Mouse (Mus musculus): Measurements from ENCODE around the gene Adam15. TPM values are rescaled to one million over a fixed set of nuclear protein-coding genes. Genes with fewer than 3 reads are reported as not detected.

The Adam15 gene
- polyA plus RNA-seq, 1 experiment from 2014 or later: 40.4 TPM

GRCm38 (mm10) chr3:89327371-89327870 is 22.4 kb downstream of the Adam15 start:
- peak overlapping the region; percentile 21; the same call in 1 of the 2 replicates for H3K9ac ChIP-seq
- no peak overlapping the region for H3K4me3 ChIP-seq
- peak overlapping the region; percentile 42 for H3K4me2 ChIP-seq (replicated peaks)
- no peaks in the 10 kb centered on the region for H3K36me3 ChIP-seq
- peaks cover 48% of the 10 kb centered on the region for H3K4me1 ChIP-seq
- ATAC-seq (ENCODE audit: low FRiP score, low read depth): 0 out of 2 replicates have a peak, but pooled peaks have one; percentile 1
- H3K27me3 ChIP-seq (replicated peaks): no peaks in the 10 kb centered on the region; the same call in 1 of the 2 replicates
- H3K9me3 ChIP-seq: no peaks in the 10 kb centered on the region
- H3K27ac ChIP-seq: peak overlapping the region; percentile 53; the same call in 1 of the 2 replicates
- WGBS: 26% methylated on average over 9 of the region's 9 CpGs

- Histone ChIP-seq H3K4me1 (peaks cover 45% of the 10 kb centered on the region), H3K36me3 (no peaks in the 10 kb centered on the region), H3K4me2 (replicated peaks) (no peak overlapping the region), H3K4me3 (no peak overlapping the region), H3K27me3 (replicated peaks) (no peaks in the 10 kb centered on the region; the same call in 1 of the 2 replicates), H3K9ac (no peak overlapping the region), H3K9me3 (no peaks in the 10 kb centered on the region), H3K27ac (no peak overlapping the region)
- 97% methylated on average over 8 of the region's 8 CpGs for WGBS
- ATAC-seq (ENCODE audit: low FRiP score, low read depth): no peak
Observed at GRCm38 (mm10) chr3:89325882-89326281, 23.9 kb downstream of the Adam15 start.

GRCm38 (mm10) chr3:89322514-89323165 is 27.2 kb downstream of the Adam15 start, which contains the start of gene Efna3:
Gene Efna3, minus strand, starts transcription at chr3:89322965.
- ATAC-seq (ENCODE audit: low FRiP score, low read depth): peak; percentile 24
- peak within 1 kb of the TSS; percentile 75 for H3K4me3 ChIP-seq
- no peaks in the 10 kb centered on the region for H3K36me3 ChIP-seq
- peak within 1 kb of the TSS; percentile 85 for H3K4me2 ChIP-seq (replicated peaks)
- under 1% methylated on average over 52 of the region's 53 CpGs for WGBS
- H3K9me3 ChIP-seq: no peaks in the 10 kb centered on the region
- H3K9ac ChIP-seq: peak within 1 kb of the TSS; percentile 91
- H3K27ac ChIP-seq: peak within 1 kb of the TSS; percentile 94
- peaks cover 58% of the 10 kb centered on the region for H3K4me1 ChIP-seq
- peaks cover 26% of the 10 kb centered on the region for H3K27me3 ChIP-seq (replicated peaks)

- Histone ChIP-seq H3K4me3 (peak overlapping the region; percentile 75), H3K9ac (peak overlapping the region; percentile 91), H3K9me3 (no peaks in the 10 kb centered on the region), H3K4me1 (peaks cover 58% of the 10 kb centered on the region), H3K27me3 (replicated peaks) (peaks cover 27% of the 10 kb centered on the region), H3K4me2 (replicated peaks) (peak overlapping the region; percentile 85), H3K27ac (peak overlapping the region; percentile 94), H3K36me3 (no peaks in the 10 kb centered on the region)
- WGBS: under 1% methylated on average over 14 of the region's 14 CpGs
- peak; percentile 7 for ATAC-seq (ENCODE audit: low FRiP score, low read depth)
Observed at GRCm38 (mm10) chr3:89322131-89322500, 27.7 kb downstream of the Adam15 start.

- H3K4me1 ChIP-seq: peaks cover 60% of the 10 kb centered on the region
- WGBS: under 1% methylated on average over 66 of the region's 66 CpGs
- peaks cover 28% of the 10 kb centered on the region for H3K27me3 ChIP-seq (replicated peaks)
- peak overlapping the region; percentile 85 for H3K4me2 ChIP-seq (replicated peaks)
- peak; percentile 45 for ATAC-seq (ENCODE audit: low FRiP score, low read depth)
- peak overlapping the region; percentile 75 for H3K4me3 ChIP-seq
- peak overlapping the region; percentile 91 for H3K9ac ChIP-seq
- H3K9me3 ChIP-seq: no peaks in the 10 kb centered on the region
- H3K36me3 ChIP-seq: no peaks in the 10 kb centered on the region
- H3K27ac ChIP-seq: peak overlapping the region; percentile 94
Observed at GRCm38 (mm10) chr3:89321183-89322130, 28.3 kb downstream of the Adam15 start.

- Histone ChIP-seq H3K36me3 (peaks cover 2% of the 10 kb centered on the region; the same call in 1 of the 2 replicates), H3K27me3 (replicated peaks) (peaks cover 36% of the 10 kb centered on the region), H3K9ac (peak overlapping the region; percentile 91), H3K4me2 (replicated peaks) (peak overlapping the region; percentile 85), H3K27ac (peak overlapping the region; percentile 94), H3K9me3 (no peaks in the 10 kb centered on the region), H3K4me1 (peaks cover 68% of the 10 kb centered on the region), H3K4me3 (peak overlapping the region; percentile 75)
- peak; percentile 44 for ATAC-seq (ENCODE audit: low FRiP score, low read depth)
- under 1% methylated on average over 41 of the region's 41 CpGs for WGBS
Observed at GRCm38 (mm10) chr3:89320581-89321182, 29.1 kb downstream of the Adam15 start.

GRCm38 (mm10) chr3:89319591-89320350 is 30.0 kb downstream of the Adam15 start:
- H3K27me3 ChIP-seq (replicated peaks): peaks cover 36% of the 10 kb centered on the region
- peak overlapping the region; percentile 46 for H3K27ac ChIP-seq
- peak overlapping the region; percentile 85 for H3K4me2 ChIP-seq (replicated peaks)
- peaks cover 77% of the 10 kb centered on the region for H3K4me1 ChIP-seq
- WGBS: 3% methylated on average over 58 of the region's 58 CpGs
- peak overlapping the region; percentile 75 for H3K4me3 ChIP-seq
- peak overlapping the region; percentile 91 for H3K9ac ChIP-seq
- H3K36me3 ChIP-seq: peaks cover 10% of the 10 kb centered on the region
- ATAC-seq (ENCODE audit: low FRiP score, low read depth): no peak
- H3K9me3 ChIP-seq: no peaks in the 10 kb centered on the region

GRCm38 (mm10) chr3:89318971-89319590 is 30.7 kb downstream of the Adam15 start:
- H3K27me3 ChIP-seq (replicated peaks): peaks cover 36% of the 10 kb centered on the region
- peaks cover 16% of the 10 kb centered on the region for H3K36me3 ChIP-seq
- no peak for ATAC-seq (ENCODE audit: low FRiP score, low read depth)
- no peaks in the 10 kb centered on the region for H3K9me3 ChIP-seq
- H3K9ac ChIP-seq: peak overlapping the region; percentile 91; the same call in 1 of the 2 replicates
- peak overlapping the region; percentile 46; the same call in 1 of the 2 replicates for H3K27ac ChIP-seq
- peak overlapping the region; percentile 85 for H3K4me2 ChIP-seq (replicated peaks)
- WGBS: 8% methylated on average over 21 of the region's 21 CpGs
- H3K4me1 ChIP-seq: peaks cover 78% of the 10 kb centered on the region
- peak overlapping the region; percentile 75 for H3K4me3 ChIP-seq

- peaks cover 36% of the 10 kb centered on the region for H3K27me3 ChIP-seq (replicated peaks)
- H3K4me2 ChIP-seq (replicated peaks): peak overlapping the region; percentile 20
- 74% methylated on average over 8 of the region's 8 CpGs for WGBS
- H3K4me3 ChIP-seq: no peak overlapping the region
- peaks cover 78% of the 10 kb centered on the region for H3K4me1 ChIP-seq
- H3K9me3 ChIP-seq: no peaks in the 10 kb centered on the region
- no peak overlapping the region for H3K27ac ChIP-seq
- H3K36me3 ChIP-seq: peaks cover 21% of the 10 kb centered on the region
- no peak for ATAC-seq (ENCODE audit: low FRiP score, low read depth)
- no peak overlapping the region for H3K9ac ChIP-seq
Observed at GRCm38 (mm10) chr3:89318316-89318715, 31.5 kb downstream of the Adam15 start.

- 53% methylated on average over 6 of the region's 6 CpGs for WGBS
- Histone ChIP-seq H3K4me2 (replicated peaks) (peak overlapping the region; percentile 61), H3K27ac (no peak overlapping the region), H3K36me3 (peaks cover 21% of the 10 kb centered on the region), H3K9me3 (no peaks in the 10 kb centered on the region), H3K4me1 (peaks cover 72% of the 10 kb centered on the region), H3K4me3 (no peak overlapping the region), H3K27me3 (replicated peaks) (peaks cover 36% of the 10 kb centered on the region), H3K9ac (0 out of 2 replicates have a peak overlapping the region, but pooled peaks have one; percentile 26)
- no peak for ATAC-seq (ENCODE audit: low FRiP score, low read depth)
Observed at GRCm38 (mm10) chr3:89317246-89317645, 32.5 kb downstream of the Adam15 start.
